Mouse (Mus musculus) CH12.LX (cell line): ENCODE results near the gene Bfsp1. TPM values are rescaled to one million over a fixed set of nuclear protein-coding genes. Genes with fewer than 3 reads are reported as not detected.

ENCODE experiments used
- DNase-seq: peaks from one replicate; pipeline ENCODE4 v3.0.0-alpha.2; 2013; ENCODE audit errors: extremely low read depth
- H3K27ac ChIP-seq: 2 replicates; pipeline ENCODE4 v1.5.1; 2012; ENCODE audit warnings: low read depth, mild to moderate bottlenecking, control low read depth, moderate library complexity; ENCODE audit not compliant: insufficient read depth
- H3K27me3 ChIP-seq: replicated peaks from 2 replicates; pipeline ENCODE3; 2012; ENCODE audit warnings: inconsistent platforms
- H3K36me3 ChIP-seq, 2 experiments: replicated peaks in 1 of 2; 2 replicates each; pipeline versions ENCODE3 to v1.6.1; 2012; ENCODE audit warnings: inconsistent platforms in 1 of 2, low read length in 1 of 2, mild to moderate bottlenecking in 1 of 2, mixed read lengths in 1 of 2, moderate library complexity in 1 of 2; ENCODE audit not compliant: control insufficient read depth in 1 of 2, insufficient read depth in 1 of 2
- H3K4me1 ChIP-seq, 2 experiments: 2 replicates each; pipeline ENCODE4 v1.6.1; 2012; ENCODE audit warnings: inconsistent platforms in 1 of 2, moderate library complexity in 1 of 2; ENCODE audit not compliant: insufficient read depth in 2 of 2, control insufficient read depth in 1 of 2
- H3K4me2 ChIP-seq: 2 replicates; pipeline ENCODE4 v1.6.1; 2012; ENCODE audit warnings: low read depth, mild to moderate bottlenecking, control low read depth; ENCODE audit not compliant: poor library complexity, insufficient read depth, severe bottlenecking
- H3K4me3 ChIP-seq, 3 experiments: fragments of 150-350 bp in 1 of 3; sonication (generic) in 1 of 3; replicated peaks in 1 of 3; 2 replicates each; pipeline versions ENCODE3 to v1.5.1; 2011 to 2012; ENCODE audit warnings: low read depth in 2 of 3, low read length in 2 of 3, mild to moderate bottlenecking in 2 of 3, moderate library complexity in 2 of 3, control low read depth in 1 of 3, improper control_type of control experiment in 1 of 3, inconsistent platforms in 1 of 3, mixed read lengths in 1 of 3; ENCODE audit not compliant: poor library complexity in 1 of 3
- H3K79me2 ChIP-seq: replicated peaks from 2 replicates; pipeline ENCODE4 v1.6.1; 2012; ENCODE audit warnings: mild to moderate bottlenecking, moderate library complexity; ENCODE audit not compliant: control insufficient read depth, poor library complexity, insufficient read depth, severe bottlenecking; ENCODE audit errors: extremely low read depth
- H3K9ac ChIP-seq: 2 replicates; pipeline ENCODE4 v1.6.1; 2012; ENCODE audit warnings: low read depth, mild to moderate bottlenecking, control low read depth, moderate library complexity; ENCODE audit not compliant: insufficient read depth
- H3K9me3 ChIP-seq: replicated peaks from 2 replicates; pipeline ENCODE3; 2012; ENCODE audit warnings: low read length, inconsistent platforms, mixed read lengths
- CHD1 ChIP-seq: IDR thresholded peaks from 2 replicates; pipeline ENCODE4 v1.6.1; 2012; ENCODE audit warnings: low read depth, low read length, improper control_type of control experiment, inconsistent platforms
- CHD2 ChIP-seq: IDR thresholded peaks from 2 replicates; pipeline ENCODE4 v1.6.1; 2011; ENCODE audit warnings: low read length, improper control_type of control experiment
- EP300 ChIP-seq: IDR thresholded peaks from 2 replicates; pipeline ENCODE4 v1.6.1; 2011; ENCODE audit warnings: low read length, improper control_type of control experiment
- ETS1 ChIP-seq: conservative IDR thresholded peaks from 2 replicates; pipeline ENCODE4 v1.6.1; 2012; ENCODE audit warnings: low read depth, mild to moderate bottlenecking, inconsistent platforms, low read length, improper control_type of control experiment, moderate library complexity
- GABPA ChIP-seq: IDR thresholded peaks from 2 replicates; pipeline ENCODE4 v1.6.1; 2012; ENCODE audit warnings: low read depth, low read length, improper control_type of control experiment, inconsistent platforms; ENCODE audit not compliant: insufficient replicate concordance
- IRF4 ChIP-seq: IDR thresholded peaks from 2 replicates; pipeline ENCODE4 v1.6.1; 2014; ENCODE audit warnings: low read depth, mild to moderate bottlenecking, inconsistent platforms, low read length, improper control_type of control experiment
- MAFK ChIP-seq: IDR thresholded peaks from 2 replicates; pipeline ENCODE4 v1.6.1; 2011; ENCODE audit warnings: low read length, improper control_type of control experiment; ENCODE audit not compliant: insufficient replicate concordance
- MAX ChIP-seq: IDR thresholded peaks from 2 replicates; pipeline ENCODE4 v1.6.1; 2011; ENCODE audit warnings: low read length, improper control_type of control experiment
- MAZ ChIP-seq: IDR thresholded peaks from 2 replicates; pipeline ENCODE4 v1.6.1; 2012; ENCODE audit warnings: low read depth, mild to moderate bottlenecking, inconsistent platforms, low read length, improper control_type of control experiment, moderate library complexity
- MXI1 ChIP-seq: IDR thresholded peaks from 2 replicates; pipeline ENCODE4 v1.6.1; 2011; ENCODE audit warnings: mild to moderate bottlenecking, low read depth, low read length, improper control_type of control experiment
- NELFE ChIP-seq: IDR thresholded peaks from 2 replicates; pipeline ENCODE4 v1.6.1; 2011; ENCODE audit warnings: low read depth, low read length, improper control_type of control experiment
- NRF1 ChIP-seq: IDR thresholded peaks from 2 replicates; pipeline ENCODE4 v1.6.1; 2014; ENCODE audit warnings: low read depth, mild to moderate bottlenecking, inconsistent platforms, low read length, improper control_type of control experiment, moderate library complexity
- POLR2AphosphoS2 ChIP-seq: IDR thresholded peaks from 2 replicates; pipeline ENCODE4 v1.6.1; 2011; ENCODE audit warnings: low read depth, low read length, improper control_type of control experiment
- RAD21 ChIP-seq: IDR thresholded peaks from 2 replicates; pipeline ENCODE4 v1.6.1; 2011; ENCODE audit warnings: low read depth, mild to moderate bottlenecking, low read length, improper control_type of control experiment, moderate library complexity
- RCOR1 ChIP-seq: conservative IDR thresholded peaks from 2 replicates; pipeline ENCODE4 v1.6.1; 2012; ENCODE audit warnings: low read depth, mild to moderate bottlenecking, inconsistent platforms, low read length, improper control_type of control experiment
- SIN3A ChIP-seq: IDR thresholded peaks from 2 replicates; pipeline ENCODE4 v1.6.1; 2012; ENCODE audit warnings: low read length, improper control_type of control experiment, inconsistent platforms
- USF1 ChIP-seq: IDR thresholded peaks from 2 replicates; pipeline ENCODE4 v1.6.1; 2014; ENCODE audit warnings: low read depth, mild to moderate bottlenecking, inconsistent platforms, low read length, improper control_type of control experiment
- USF2 ChIP-seq: conservative IDR thresholded peaks from 2 replicates; pipeline ENCODE4 v1.6.1; 2011; ENCODE audit warnings: low read depth, low read length, improper control_type of control experiment
- ZKSCAN1 ChIP-seq: IDR thresholded peaks from 2 replicates; pipeline ENCODE4 v1.6.1; 2012; ENCODE audit warnings: low read depth, inconsistent platforms, low read length, improper control_type of control experiment, borderline replicate concordance
- ZMIZ1 ChIP-seq: IDR thresholded peaks from 2 replicates; pipeline ENCODE4 v1.6.1; 2012; ENCODE audit warnings: low read depth, mild to moderate bottlenecking, inconsistent platforms, low read length, improper control_type of control experiment
- dilution Hi-C: fragments of 300-500 bp; cut with MboI; formaldehyde crosslinking; loops from 2 replicates; pipeline ENCODE4 v1.14.3; 2020; ENCODE audit warnings: low sequenced_read_pairs; ENCODE audit not compliant: extremely low pct_unique_long_range_greater_than_20kb, extremely low pct_ligation_motif_present
- in situ Hi-C: fragments of 300-500 bp; cut with MboI; formaldehyde crosslinking; loops from 3 replicates; pipeline ENCODE4 v1.14.3; 2019; ENCODE audit warnings: low sequenced_read_pairs, low pct_ligation_motif_present, low pct_unique_long_range_greater_than_20kb, mixed read lengths
- polyA plus RNA-seq: library from polyadenylated mRNA; unstranded; fragments of >175 nt; gene quantifications from 2 replicates; pipeline ENCODE4 v1.2.1, GENCODE M21; 2012; ENCODE audit warnings: low read depth; ENCODE audit not compliant: insufficient read length
- total RNA-seq, 2 experiments: library from RNA; depleted of rRNA; stranded (reverse); fragments of 300-350 nt in 1 of 2; fragments of >200 nt in 1 of 2; gene quantifications; 2 replicates each; pipeline ENCODE4 v1.2.3; 2012 to 2014

The Bfsp1 gene
- total and polyA plus RNA-seq, 3 experiments = 0.19 to 0.21 TPM; not detected in 1

DNA sequence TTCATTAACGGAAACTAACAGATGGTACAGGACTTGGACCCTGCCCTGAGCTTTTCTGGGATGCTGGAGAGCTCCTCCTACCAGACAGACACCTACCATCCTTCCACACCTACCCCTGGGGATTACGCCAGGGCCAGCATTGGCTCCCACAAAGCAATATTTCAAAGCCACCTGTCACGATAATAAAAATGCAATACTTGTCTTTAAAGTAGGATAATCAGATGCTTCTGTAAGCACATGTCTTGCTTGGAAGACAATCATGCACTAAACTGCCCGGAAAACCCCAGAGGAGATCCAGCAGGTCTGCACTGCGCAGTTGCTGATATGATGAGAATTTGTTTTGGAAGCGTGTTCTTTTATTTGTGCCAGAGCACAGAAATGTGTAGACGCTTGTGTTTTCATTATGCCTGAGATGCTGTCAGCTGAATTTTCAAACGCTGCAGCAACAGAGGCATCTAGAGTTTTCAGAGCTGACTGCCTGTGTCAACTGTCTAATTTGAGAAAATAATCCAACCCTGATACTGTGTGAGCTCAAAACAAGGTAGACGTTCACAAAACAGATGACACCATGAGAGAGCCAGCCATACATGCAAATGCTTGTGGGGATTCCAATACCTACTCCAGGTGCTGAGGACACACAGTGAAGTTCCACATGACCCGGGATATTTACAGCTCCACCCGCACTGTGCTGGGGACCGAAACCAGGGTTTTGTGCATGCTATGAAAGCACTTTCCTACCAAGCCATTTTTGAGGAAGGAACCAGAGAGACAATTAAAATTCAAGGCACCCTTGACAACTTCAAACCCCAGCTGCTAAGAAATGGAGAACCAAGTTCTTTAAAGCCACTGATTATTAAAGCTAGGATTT is 11.4 kb downstream of the Bfsp1 start:
- peak overlapping the region; percentile 38; the same call in 1 of the 2 replicates for H3K4me2 ChIP-seq

DNA sequence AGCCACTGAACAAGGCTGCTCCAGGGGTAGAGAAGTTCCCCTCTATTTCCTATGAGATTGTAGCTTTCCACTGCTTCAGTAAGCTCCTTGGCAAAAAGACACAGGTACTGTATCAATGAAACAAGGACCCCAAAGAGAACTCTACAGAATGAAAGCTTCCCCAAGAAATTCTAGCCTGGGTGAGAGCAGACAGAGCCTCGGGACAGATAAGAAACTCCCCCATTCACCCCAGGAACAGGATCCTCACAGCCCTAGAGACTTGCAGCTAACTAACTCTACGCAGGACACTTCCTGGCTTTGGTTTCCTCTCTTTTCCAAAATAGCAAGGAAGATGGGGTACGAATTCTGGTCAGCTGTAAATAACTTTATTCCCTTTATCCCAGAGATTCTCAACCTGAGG is 15.7 kb downstream of the Bfsp1 start:
- Histone ChIP-seq H3K27me3 (no peaks in the 10 kb centered on the region), H3K4me2 (no peak overlapping the region), H3K4me1 (peaks cover 5 to 49% of the 10 kb centered on the region in 2 experiments), H3K9me3 (no peaks in the 10 kb centered on the region)
- in situ Hi-C loops = loop anchor here (10.0 kb wide), 1 partner anchor 608 kb away; no protein-coding TSS in a partner anchor
- TF ChIP-seq GABPA (no peak), USF2 (no peak), ZMIZ1 (no peak)
- TF ChIP-seq, all 38 proteins: peak for 0
- dilution Hi-C loops = no loop called here
- Histone ChIP-seq H3K79me2 (no peaks in the 10 kb centered on the region), H3K36me3 (no peaks in the 10 kb centered on the region), H3K4me3 (no peak overlapping the region), H3K27ac (no peak overlapping the region), H3K9ac (no peak overlapping the region)
- DNase-seq = no peak

More for the DNA sequence above, 11.4 kb downstream of the Bfsp1 start:
- Histone ChIP-seq H3K27me3 (no peaks in the 10 kb centered on the region), H3K4me3 (no peak overlapping the region), H3K36me3 (no peaks in the 10 kb centered on the region), H3K9me3 (no peaks in the 10 kb centered on the region), H3K4me1 (peaks cover 2 to 29% of the 10 kb centered on the region in 2 experiments; a peak in 3 of 4 replicates), H3K27ac (no peak overlapping the region), H3K79me2 (no peaks in the 10 kb centered on the region), H3K9ac (no peak overlapping the region)
- in situ Hi-C loops (no loop called here), dilution Hi-C loops (no loop called here)
- no peak for TF ChIP-seq POLR2AphosphoS2
- peak; percentile 23; the same call in 1 of the 2 replicates for TF ChIP-seq EP300
- TF ChIP-seq IRF4 = 0 out of 2 replicates have a peak, but pooled peaks have one; percentile 9
- TF ChIP-seq ETS1 = peak; percentile 33
- peak; percentile 51 for DNase-seq

GRCm38 (mm10) chr2:143846799-143847198 is 16.2 kb downstream of the Bfsp1 start:
- H3K27ac ChIP-seq = no peak overlapping the region
- peaks cover 4 to 49% of the 10 kb centered on the region in 2 experiments for H3K4me1 ChIP-seq
- H3K9ac ChIP-seq = no peak overlapping the region
- no peaks in the 10 kb centered on the region for H3K27me3 ChIP-seq
- H3K4me3 ChIP-seq = no peak overlapping the region
- no peak overlapping the region for H3K4me2 ChIP-seq
- dilution Hi-C loops = no loop called here
- in situ Hi-C loops = loop anchor here (10.0 kb wide), 1 partner anchor 608 kb away; no protein-coding TSS in a partner anchor
- H3K9me3 ChIP-seq = no peaks in the 10 kb centered on the region
- H3K36me3 ChIP-seq = no peaks in the 10 kb centered on the region
- DNase-seq = no peak
- no peaks in the 10 kb centered on the region for H3K79me2 ChIP-seq
- TF ChIP-seq MAZ = no peak
- no peak for TF ChIP-seq RCOR1
- TF ChIP-seq CHD1 = no peak
- TF ChIP-seq ZMIZ1 = no peak
- TF ChIP-seq MAX = no peak
- no peak for TF ChIP-seq MAFK
- TF ChIP-seq GABPA = no peak
- TF ChIP-seq MXI1 = no peak
- TF ChIP-seq NELFE = no peak
- no peak for TF ChIP-seq USF1
- TF ChIP-seq CHD2 = no peak
- TF ChIP-seq NRF1 = no peak
- TF ChIP-seq RAD21 = no peak
- no peak for TF ChIP-seq SIN3A
- TF ChIP-seq ZKSCAN1 = no peak
